Mouse (Mus musculus): Measurements from ENCODE around the gene Gm21974. TPM values are rescaled to one million over a fixed set of nuclear protein-coding genes. Genes with fewer than 3 reads are reported as not detected.
"Not testable (repeated sequence)": the region's sequence is repeated elsewhere in the genome, so short reads cannot be mapped to it uniquely, and the experiment has no call there.

Gm21974 gene
- polyA plus RNA-seq, 1 experiment from 2014 or later = not detected

- Histone ChIP-seq H3K4me2 (no peak overlapping the region), H3K36me3 (peaks cover 28% of the 10 kb centered on the region), H3K9ac (peak overlapping the region; percentile 1; the same call in 1 of the 2 replicates), H3K27ac (peak overlapping the region; percentile 53), H3K27me3 (no peaks in the 10 kb centered on the region), H3K4me3 (replicated peaks) (no peak overlapping the region), H3K9me3 (replicated peaks) (no peaks in the 10 kb centered on the region), H3K4me1 (replicated peaks) (peaks cover 19% of the 10 kb centered on the region)
- 41% methylated on average over 6 of the region's 6 CpGs for WGBS (ENCODE audit: insufficient replicate concordance)
- DNase-seq = no peak
- ATAC-seq (ENCODE audit: low read depth) = peak; percentile 61
Observed at GRCm38 (mm10) chr7:127849973-127850875, 45.0 kb downstream of the Gm21974 start.

- H3K27me3 ChIP-seq = no peaks in the 10 kb centered on the region
- peak; percentile 69 for ATAC-seq (ENCODE audit: low read depth)
- peak overlapping the region; percentile 100 for H3K4me2 ChIP-seq
- peak overlapping the region; percentile 79 for H3K4me3 ChIP-seq (replicated peaks)
- DNase-seq = peak; percentile 75
- WGBS (ENCODE audit: insufficient replicate concordance) = under 1% methylated on average over 40 of the region's 40 CpGs
- peaks cover 34% of the 10 kb centered on the region for H3K36me3 ChIP-seq
- peak overlapping the region; percentile 92 for H3K27ac ChIP-seq
- H3K9me3 ChIP-seq (replicated peaks) = no peaks in the 10 kb centered on the region
- H3K9ac ChIP-seq = peak overlapping the region; percentile 85
- H3K4me1 ChIP-seq (replicated peaks) = peaks cover 20% of the 10 kb centered on the region
Observed at GRCm38 (mm10) chr7:127842001-127842718, 53.1 kb downstream of the Gm21974 start.

GRCm38 (mm10) chr7:127841340-127842000 lies 53.8 kb downstream of the Gm21974 start:
- Histone ChIP-seq H3K27ac (peak overlapping the region; percentile 92), H3K9me3 (replicated peaks) (no peaks in the 10 kb centered on the region), H3K4me1 (replicated peaks) (peaks cover 20% of the 10 kb centered on the region), H3K36me3 (peaks cover 27% of the 10 kb centered on the region), H3K27me3 (no peaks in the 10 kb centered on the region), H3K4me3 (replicated peaks) (peak overlapping the region; percentile 79), H3K4me2 (peak overlapping the region; percentile 100), H3K9ac (peak overlapping the region; percentile 85)
- WGBS (ENCODE audit: insufficient replicate concordance) = under 1% methylated on average over 46 of the region's 46 CpGs
- peak; percentile 85 for DNase-seq
- peak; percentile 86 for ATAC-seq (ENCODE audit: low read depth)

GRCm38 (mm10) chr7:127840886-127841285 lies 54.4 kb downstream of the Gm21974 start:
- H3K4me1 ChIP-seq (replicated peaks) = peaks cover 20% of the 10 kb centered on the region
- H3K27me3 ChIP-seq = no peaks in the 10 kb centered on the region
- peak overlapping the region; percentile 92 for H3K27ac ChIP-seq
- no peaks in the 10 kb centered on the region for H3K9me3 ChIP-seq (replicated peaks)
- H3K36me3 ChIP-seq = peaks cover 21% of the 10 kb centered on the region
- peak; percentile 6 for ATAC-seq (ENCODE audit: low read depth)
- peak; percentile 30 for DNase-seq
- H3K9ac ChIP-seq = peak overlapping the region; percentile 85
- 5% methylated on average over 15 of the region's 15 CpGs for WGBS (ENCODE audit: insufficient replicate concordance)
- peak overlapping the region; percentile 100 for H3K4me2 ChIP-seq
- peak overlapping the region; percentile 79 for H3K4me3 ChIP-seq (replicated peaks)

- H3K4me3 ChIP-seq (replicated peaks); H3K27ac ChIP-seq; H3K9ac ChIP-seq; DNase-seq; H3K4me2 ChIP-seq; H3K9me3 ChIP-seq (replicated peaks); ATAC-seq (ENCODE audit: low read depth); H3K27me3 ChIP-seq: not testable (repeated sequence)
- peaks cover 20% of the 10 kb centered on the region for H3K4me1 ChIP-seq (replicated peaks)
- WGBS (ENCODE audit: insufficient replicate concordance) = 77% methylated on average over 2 of the region's 2 CpGs
- H3K36me3 ChIP-seq = peaks cover 16% of the 10 kb centered on the region
Observed at GRCm38 (mm10) chr7:127840031-127840430, 55.2 kb downstream of the Gm21974 start.

GRCm38 (mm10) chr7:127837878-127838277 lies 57.4 kb downstream of the Gm21974 start:
- DNase-seq; H3K27me3 ChIP-seq; H3K9me3 ChIP-seq (replicated peaks); H3K4me3 ChIP-seq (replicated peaks); H3K9ac ChIP-seq; ATAC-seq (ENCODE audit: low read depth); H3K27ac ChIP-seq; H3K36me3 ChIP-seq; H3K4me2 ChIP-seq: not testable (repeated sequence)
- H3K4me1 ChIP-seq (replicated peaks) = peaks cover 17% of the 10 kb centered on the region
- WGBS (ENCODE audit: insufficient replicate concordance) = 85% methylated on average over 4 of the region's 4 CpGs

GRCm38 (mm10) chr7:127837473-127837872 lies 57.8 kb downstream of the Gm21974 start:
- no peaks in the 10 kb centered on the region for H3K9me3 ChIP-seq (replicated peaks)
- H3K4me1 ChIP-seq (replicated peaks) = peaks cover 13% of the 10 kb centered on the region
- DNase-seq (no peak), ATAC-seq (ENCODE audit: low read depth) (no peak)
- no peak overlapping the region for H3K4me2 ChIP-seq
- no peak overlapping the region for H3K4me3 ChIP-seq (replicated peaks)
- H3K9ac ChIP-seq = no peak overlapping the region
- no peak overlapping the region for H3K27ac ChIP-seq
- H3K27me3 ChIP-seq = no peaks in the 10 kb centered on the region
- H3K36me3 ChIP-seq = no peaks in the 10 kb centered on the region
- 88% methylated on average over 5 of the region's 5 CpGs for WGBS (ENCODE audit: insufficient replicate concordance)

Other genes starting within 250 kb of the Gm21974 start
- 26.9 and 28.9 TPM in 2 replicates for gene Bcl7c, start 186.5 kb downstream of the Gm21974 start, polyA plus RNA-seq (2015; fragmentation: Nextera tagmentation; extraction: Ambion mirVana)
- 1.8 and 2.2 TPM in 2 replicates for gene Ctf1, start 182.7 kb downstream of the Gm21974 start, polyA plus RNA-seq (2015; fragmentation: Nextera tagmentation; extraction: Ambion mirVana)
- 0.07 and 0.16 TPM in 2 replicates for gene Ctf2, start 163.3 kb downstream of the Gm21974 start, polyA plus RNA-seq (2015; fragmentation: Nextera tagmentation; extraction: Ambion mirVana)
- gene Fbxl19, start 150.9 kb downstream of the Gm21974 start, polyA plus RNA-seq (2015; fragmentation: Nextera tagmentation; extraction: Ambion mirVana) = 3.1 and 3.3 TPM in 2 replicates
- 11.2 and 11.4 TPM in 2 replicates for gene Orai3, start 125.6 kb downstream of the Gm21974 start, polyA plus RNA-seq (2015; fragmentation: Nextera tagmentation; extraction: Ambion mirVana)
- gene Setd1a, start 118.8 kb downstream of the Gm21974 start, polyA plus RNA-seq (2015; fragmentation: Nextera tagmentation; extraction: Ambion mirVana) = 8.4 and 9.0 TPM in 2 replicates
- not detected in 2 replicates for gene Gm49388, start 109.8 kb downstream of the Gm21974 start, polyA plus RNA-seq (2015; fragmentation: Nextera tagmentation; extraction: Ambion mirVana)
- gene Hsd3b7, start 94.8 kb downstream of the Gm21974 start, polyA plus RNA-seq (2015; fragmentation: Nextera tagmentation; extraction: Ambion mirVana) = 37.8 and 39.3 TPM in 2 replicates
- 17.4 and 17.5 TPM in 2 replicates for gene Stx4a, start 71.2 kb downstream of the Gm21974 start, polyA plus RNA-seq (2015; fragmentation: Nextera tagmentation; extraction: Ambion mirVana)
- 0.22 and 0.41 TPM in 2 replicates for gene Stx1b, start 70.9 kb downstream of the Gm21974 start, polyA plus RNA-seq (2015; fragmentation: Nextera tagmentation; extraction: Ambion mirVana)
- 3.7 and 5.0 TPM in 2 replicates for gene Zfp646, start 19.2 kb downstream of the Gm21974 start, polyA plus RNA-seq (2015; fragmentation: Nextera tagmentation; extraction: Ambion mirVana)
- gene Zfp668, start 18.6 kb downstream of the Gm21974 start, polyA plus RNA-seq (2015; fragmentation: Nextera tagmentation; extraction: Ambion mirVana) = 7.3 and 7.6 TPM in 2 replicates
- gene Prss53, start 4.5 kb downstream of the Gm21974 start, polyA plus RNA-seq (2015; fragmentation: Nextera tagmentation; extraction: Ambion mirVana) = 0.19 and 0.24 TPM in 2 replicates
- 86.9 and 89.1 TPM in 2 replicates for gene Vkorc1, start 163 bp upstream of the Gm21974 start, polyA plus RNA-seq (2015; fragmentation: Nextera tagmentation; extraction: Ambion mirVana)
- 64.4 and 70.0 TPM in 2 replicates for gene Bckdk, start 8.6 kb upstream of the Gm21974 start, polyA plus RNA-seq (2015; fragmentation: Nextera tagmentation; extraction: Ambion mirVana)
- gene Kat8, start 17.1 kb upstream of the Gm21974 start, polyA plus RNA-seq (2015; fragmentation: Nextera tagmentation; extraction: Ambion mirVana) = 20.5 and 22.7 TPM in 2 replicates
- 5.8 and 6.4 TPM in 2 replicates for gene Prss8, start 34.6 kb upstream of the Gm21974 start, polyA plus RNA-seq (2015; fragmentation: Nextera tagmentation; extraction: Ambion mirVana)
- gene Prss36, start 51.3 kb upstream of the Gm21974 start, polyA plus RNA-seq (2015; fragmentation: Nextera tagmentation; extraction: Ambion mirVana) = 4.0 and 4.1 TPM in 2 replicates
- gene Fus, start 72.0 kb upstream of the Gm21974 start, polyA plus RNA-seq (2015; fragmentation: Nextera tagmentation; extraction: Ambion mirVana) = 160 and 170 TPM in 2 replicates
- 23.7 and 31.2 TPM in 2 replicates for gene Pycard, start 98.4 kb upstream of the Gm21974 start, polyA plus RNA-seq (2015; fragmentation: Nextera tagmentation; extraction: Ambion mirVana)
- gene Trim72, start 108.5 kb upstream of the Gm21974 start, polyA plus RNA-seq (2015; fragmentation: Nextera tagmentation; extraction: Ambion mirVana) = not detected in 2 replicates
- 1.8 TPM in 2 replicates for gene Itgam, start 167.2 kb upstream of the Gm21974 start, polyA plus RNA-seq (2015; fragmentation: Nextera tagmentation; extraction: Ambion mirVana)
- gene Gm49368, start 167.2 kb upstream of the Gm21974 start, polyA plus RNA-seq (2015; fragmentation: Nextera tagmentation; extraction: Ambion mirVana) = not detected in 2 replicates
- gene Itgax, start 234.1 kb upstream of the Gm21974 start, polyA plus RNA-seq (2015; fragmentation: Nextera tagmentation; extraction: Ambion mirVana) = 0.09 and 0.12 TPM in 2 replicates